Mouse (Mus musculus) spleen, postnatal 10 days (tissue): Measurements from ENCODE around the gene D10Wsu102e.
"Not testable (repeated sequence)": the region's sequence is repeated elsewhere in the genome, so short reads cannot be mapped to it uniquely, and the experiment has no call there.

ENCODE experiments used
- DNase-seq, 2 experiments: peaks; one replicate each; pipeline ENCODE4 v3.0.0; 2021 to 2022; ENCODE audit warnings: low spot score in 2 of 2

D10Wsu102e gene

DNA sequence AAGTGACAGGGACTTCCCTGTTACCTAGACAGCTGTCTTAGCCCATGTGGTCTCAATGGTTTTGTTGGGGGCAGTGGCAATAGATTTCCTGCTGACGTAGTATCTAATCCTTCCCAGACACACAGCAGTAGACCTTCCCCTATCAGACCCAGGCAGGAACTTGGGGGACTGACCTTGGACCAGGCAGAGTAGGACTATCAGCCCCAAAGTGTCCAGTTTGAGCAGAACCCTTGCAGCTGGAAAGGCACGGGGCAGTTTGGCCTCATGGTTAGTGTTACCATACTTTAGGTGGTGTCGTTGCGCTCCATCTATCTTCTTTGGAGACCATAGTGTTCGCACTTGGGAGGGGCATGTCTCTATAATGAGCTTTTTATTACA lies 13.7 kb upstream of the D10Wsu102e start:
- no peak for DNase-seq

DNA sequence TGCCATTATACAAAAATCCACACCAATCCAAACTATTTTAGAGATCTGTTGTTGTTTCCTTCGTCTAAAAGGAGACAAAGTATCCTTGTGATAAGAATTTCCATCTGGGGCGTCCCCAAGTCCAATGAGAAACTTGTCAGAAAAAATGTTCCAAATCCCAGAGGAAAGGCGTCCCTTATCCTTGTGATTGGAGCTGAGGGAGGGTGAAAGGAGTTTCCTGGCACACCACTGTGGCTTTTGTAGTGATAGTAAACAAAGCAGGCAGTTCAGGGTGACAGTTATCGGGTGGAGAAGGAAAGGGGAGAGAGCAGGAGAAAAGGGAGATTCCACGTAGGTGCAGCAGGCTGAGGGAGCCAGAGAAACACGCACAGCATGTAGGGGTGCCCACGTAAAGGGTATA lies 12.5 kb upstream of the D10Wsu102e start:
- no peak for DNase-seq

DNA sequence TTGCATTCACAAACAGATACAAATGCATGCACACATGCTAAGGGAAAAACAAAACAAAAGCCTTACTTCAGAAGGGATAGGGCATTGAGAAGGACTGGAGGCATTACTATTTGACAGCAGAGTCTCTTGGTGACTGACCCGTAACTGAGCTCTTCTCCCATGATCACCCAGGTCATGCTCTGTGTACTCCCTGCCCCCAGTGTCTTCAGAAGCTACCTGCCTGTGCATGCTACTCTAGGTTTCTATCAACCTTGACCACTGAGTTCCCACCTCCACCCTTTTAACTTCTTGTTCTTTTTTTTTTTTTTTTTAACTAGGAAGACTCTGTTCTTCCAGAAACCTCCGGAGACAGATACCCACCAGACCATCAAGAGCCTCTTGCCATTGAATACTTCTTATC lies 9.3 kb upstream of the D10Wsu102e start:
- no peak for DNase-seq

- not testable (repeated sequence) for DNase-seq
Observed at GRCm38 (mm10) chr10:83351779-83352178, 8.2 kb upstream of the D10Wsu102e start.

- DNase-seq, result no peak
Observed at GRCm38 (mm10) chr10:83353680-83354332, 6.2 kb upstream of the D10Wsu102e start.

GRCm38 (mm10) chr10:83354333-83354719 lies 5.7 kb upstream of the D10Wsu102e start:
- no peak for DNase-seq

DNA sequence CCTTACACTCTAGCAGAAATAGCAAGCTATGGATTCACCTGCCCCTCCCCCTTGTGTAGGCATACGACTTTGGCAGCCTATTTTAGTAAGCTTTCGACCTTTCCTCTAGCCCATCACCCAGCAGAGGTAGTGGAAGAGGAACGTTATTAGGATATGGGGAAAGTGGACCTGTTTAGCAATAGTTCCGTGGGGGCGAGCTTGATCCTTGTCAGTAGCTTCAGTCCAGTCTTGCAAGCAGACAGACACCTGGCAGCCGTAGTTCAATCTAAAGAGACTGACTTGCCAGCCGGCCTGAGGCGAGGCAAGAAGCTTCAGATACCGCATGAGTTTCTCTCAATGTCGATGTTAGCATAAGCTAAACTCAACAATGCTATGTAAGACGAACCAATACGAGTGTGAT lies 3.6 kb upstream of the D10Wsu102e start:
- no peak for DNase-seq

DNA sequence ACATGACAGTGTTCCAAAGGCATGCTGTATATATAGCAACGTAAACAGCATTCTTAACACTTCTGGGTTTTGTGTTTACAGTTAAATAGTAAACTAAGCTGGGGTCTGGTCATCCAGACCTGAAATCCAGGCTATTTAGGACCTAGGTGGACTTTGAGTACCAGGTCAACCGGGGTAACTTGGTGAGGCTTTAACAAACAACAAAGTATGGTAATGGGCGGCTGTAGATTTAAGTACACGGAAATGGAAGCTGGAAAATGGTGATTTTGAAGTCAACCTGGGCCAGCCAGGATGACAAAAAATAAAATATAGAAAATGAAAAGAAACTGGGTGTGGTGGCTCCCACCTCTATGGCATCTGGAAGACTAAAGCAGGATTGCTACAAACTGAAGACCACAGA lies 570 bp upstream of the D10Wsu102e start:
- no peak for DNase-seq

DNA sequence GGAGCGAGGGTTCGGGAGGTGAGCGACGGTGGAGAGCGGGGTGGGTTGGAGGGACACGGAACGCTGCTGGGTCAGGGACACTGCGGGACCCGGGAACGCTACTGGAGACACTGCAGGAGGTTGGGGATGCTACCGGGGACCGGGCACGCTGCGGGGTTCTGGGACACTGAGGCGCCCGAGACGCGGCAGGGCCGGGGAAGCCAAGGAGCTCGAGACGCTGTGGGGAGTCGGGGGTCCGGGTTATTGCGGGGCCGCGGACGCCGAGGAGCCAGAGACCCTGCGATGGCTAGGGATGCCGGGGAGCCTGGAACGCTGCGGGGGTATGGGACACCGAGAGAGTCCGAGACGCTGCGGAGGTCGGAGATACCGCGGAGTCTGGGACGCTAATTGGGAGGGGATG lies 335 bp downstream of the D10Wsu102e start:
- DNase-seq, result no peak

DNA sequence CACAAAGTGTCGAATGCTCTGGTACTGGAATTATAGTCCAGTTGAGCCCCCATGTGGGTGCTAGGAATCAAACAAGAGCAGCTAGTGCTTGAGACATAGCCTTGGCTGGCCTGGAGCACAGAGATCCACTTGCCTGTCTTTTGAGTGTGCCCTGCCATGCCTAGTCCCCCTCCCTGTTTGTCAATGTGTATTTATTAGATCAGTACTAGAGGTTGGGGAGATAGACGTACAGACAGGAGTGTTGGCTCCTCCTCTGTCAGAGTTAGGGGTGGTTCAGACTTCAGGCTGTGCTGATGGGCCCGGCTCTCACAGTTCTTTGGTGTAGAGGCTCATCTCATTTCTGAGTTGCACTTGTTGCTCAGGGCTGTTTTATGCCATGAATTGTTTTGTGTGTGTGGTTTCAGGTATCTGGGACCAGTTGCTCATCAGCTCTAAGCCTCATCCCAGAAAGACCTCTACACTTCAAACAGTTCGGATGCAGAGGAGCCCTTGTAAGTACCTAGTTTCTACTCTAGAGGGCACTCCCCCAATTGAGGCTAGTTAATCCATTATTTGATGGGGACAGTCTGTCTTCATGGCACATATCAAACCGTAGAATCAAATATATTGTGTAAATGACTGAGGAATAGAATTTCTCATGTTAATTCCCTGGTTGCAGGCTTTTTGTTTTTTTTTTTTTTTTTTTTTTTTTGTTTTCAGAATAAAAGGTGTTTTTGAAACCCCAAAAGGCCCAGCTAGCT lies 1.8 kb downstream of the D10Wsu102e start:
- DNase-seq, result no peak

- no peak for DNase-seq
Observed at GRCm38 (mm10) chr10:83363451-83363850, 3.4 kb downstream of the D10Wsu102e start.

GRCm38 (mm10) chr10:83368918-83369317 lies 8.9 kb downstream of the D10Wsu102e start:
- DNase-seq, result no peak

DNA sequence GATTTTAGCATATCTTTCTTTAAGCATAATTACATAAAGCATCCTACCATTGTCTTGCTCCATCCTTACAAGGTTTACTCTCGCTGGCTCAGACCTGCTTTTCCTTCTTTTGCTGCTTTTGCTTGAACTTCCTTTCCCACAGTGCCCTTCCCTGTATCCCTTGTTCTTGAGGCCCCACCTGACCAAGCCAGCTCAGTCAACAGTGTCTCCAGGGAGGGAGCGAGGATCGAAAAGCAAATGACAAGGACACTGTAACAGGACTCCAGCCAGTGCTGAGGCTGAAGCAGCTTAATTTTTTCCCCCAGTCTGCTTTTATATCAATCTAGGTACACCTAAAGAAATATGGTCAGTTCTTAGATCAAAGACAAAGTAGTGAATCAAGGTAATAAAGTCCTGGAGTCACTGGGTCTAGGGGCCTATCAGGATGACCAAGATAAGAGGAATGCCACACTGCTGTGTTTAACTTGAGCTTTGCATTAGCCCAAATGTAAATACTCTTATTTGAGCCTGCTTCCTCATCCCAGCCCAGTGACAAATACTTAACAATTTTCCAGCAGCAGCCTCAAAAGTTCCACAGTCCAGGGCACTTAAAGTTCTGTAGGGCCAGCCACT lies 14.1 kb downstream of the D10Wsu102e start:
- no peak for DNase-seq

- not testable (repeated sequence) for DNase-seq
Observed at GRCm38 (mm10) chr10:83375458-83375857, 15.4 kb downstream of the D10Wsu102e start.

- DNase-seq, result no peak
Observed at GRCm38 (mm10) chr10:83376911-83377682, 17.1 kb downstream of the D10Wsu102e start.

- DNase-seq, result no peak
Observed at GRCm38 (mm10) chr10:83378083-83378833, 18.2 kb downstream of the D10Wsu102e start.

DNA sequence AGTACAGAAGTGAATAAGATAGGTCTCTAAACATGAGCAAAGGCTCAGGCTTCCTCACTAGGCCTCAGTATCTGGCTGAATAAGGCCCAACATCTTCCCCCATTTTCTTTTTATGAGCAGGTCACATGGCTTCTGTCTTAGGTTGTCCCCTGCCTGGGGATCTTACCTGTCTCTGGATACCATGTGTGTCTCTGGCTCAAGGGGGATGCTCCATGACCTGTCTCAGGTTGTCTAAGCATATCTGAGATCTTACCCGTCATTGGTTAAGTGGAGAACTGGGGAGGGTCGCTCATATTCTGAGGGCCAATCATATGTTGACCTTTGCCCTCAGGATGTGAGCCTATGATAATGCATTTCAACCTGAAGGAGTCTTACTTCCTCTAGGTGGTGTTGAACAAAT lies 20.5 kb downstream of the D10Wsu102e start:
- DNase-seq, result no peak

DNA sequence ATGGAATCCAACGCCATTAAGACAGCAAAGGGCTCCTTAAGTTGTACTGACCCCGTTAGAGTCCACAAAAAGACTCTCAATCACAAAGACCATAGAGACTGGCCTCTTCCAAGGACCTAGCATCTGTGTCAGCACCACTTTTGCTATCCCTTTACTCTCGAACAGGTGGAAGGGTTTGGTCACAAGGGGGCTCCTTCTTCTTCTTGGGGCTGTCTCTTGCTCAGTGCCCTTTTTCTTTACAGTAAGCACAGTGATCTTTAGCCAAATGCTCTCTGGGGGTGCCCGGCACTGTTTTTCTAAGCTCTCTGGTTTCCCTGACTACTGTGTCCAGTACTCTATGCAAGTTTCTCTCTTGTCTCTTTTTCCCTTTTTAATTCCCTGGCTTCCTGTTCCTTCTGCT lies 22.5 kb downstream of the D10Wsu102e start:
- DNase-seq, result no peak

- DNase-seq, result no peak
Observed at GRCm38 (mm10) chr10:83382988-83383387, 23.0 kb downstream of the D10Wsu102e start.

- no peak for DNase-seq
Observed at GRCm38 (mm10) chr10:83383863-83384262, 23.8 kb downstream of the D10Wsu102e start.

DNA sequence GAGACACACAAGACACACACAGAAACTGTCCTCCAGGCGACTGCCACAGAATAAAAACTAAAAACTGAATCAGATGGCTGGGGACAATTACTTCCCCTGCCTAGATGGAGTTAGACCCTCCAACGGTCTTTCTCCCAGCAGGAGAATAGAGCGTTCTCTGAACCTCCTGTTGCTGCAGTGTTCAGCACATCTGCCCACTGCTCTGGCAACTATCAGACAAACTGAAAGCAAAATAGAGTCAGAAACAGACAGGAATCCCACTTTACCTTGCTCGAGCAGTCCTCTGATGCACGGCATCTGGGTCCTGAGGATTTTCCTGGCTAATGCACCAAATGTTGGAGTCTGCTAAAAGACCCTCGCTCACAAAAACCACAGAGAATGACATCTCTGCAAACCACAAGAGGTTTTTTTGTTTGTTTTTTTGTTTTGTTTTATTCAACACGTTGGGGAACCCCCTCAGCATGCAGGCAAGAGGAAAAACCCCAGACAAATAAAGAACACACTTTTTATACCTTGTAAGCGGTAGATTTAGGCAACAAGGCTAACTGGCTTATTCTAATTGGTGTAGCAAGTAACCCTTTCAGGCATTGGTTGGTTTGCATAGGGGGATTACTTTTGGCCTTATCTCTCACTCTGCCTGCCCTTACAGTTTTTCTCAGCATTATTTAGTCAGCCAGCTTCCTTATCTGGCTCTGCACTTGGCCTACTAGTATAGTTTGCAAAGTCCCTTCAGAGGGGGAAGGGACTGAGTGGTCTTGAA lies 24.6 kb downstream of the D10Wsu102e start:
- DNase-seq, result no peak
